Mouse (Mus musculus) G1E-ER4 (cell line): ENCODE measurements around the gene Tm6sf2. TPM values are rescaled to one million over a fixed set of nuclear protein-coding genes. Genes with fewer than 3 reads are reported as not detected.

Experiments
- GATA1 ChIP-seq: IDR thresholded peaks from one replicate; pipeline ENCODE4 v1.8.0; 2012; ENCODE audit warnings: low read length, inconsistent platforms
- polyA plus RNA-seq: library from polyadenylated mRNA; stranded (reverse); fragments of >175 nt; gene quantifications from 2 replicates; pipeline ENCODE4 v1.2.3, GENCODE M21; 2012

The Tm6sf2 gene
- polyA plus RNA-seq, 1 experiment: 0.08 TPM

DNA sequence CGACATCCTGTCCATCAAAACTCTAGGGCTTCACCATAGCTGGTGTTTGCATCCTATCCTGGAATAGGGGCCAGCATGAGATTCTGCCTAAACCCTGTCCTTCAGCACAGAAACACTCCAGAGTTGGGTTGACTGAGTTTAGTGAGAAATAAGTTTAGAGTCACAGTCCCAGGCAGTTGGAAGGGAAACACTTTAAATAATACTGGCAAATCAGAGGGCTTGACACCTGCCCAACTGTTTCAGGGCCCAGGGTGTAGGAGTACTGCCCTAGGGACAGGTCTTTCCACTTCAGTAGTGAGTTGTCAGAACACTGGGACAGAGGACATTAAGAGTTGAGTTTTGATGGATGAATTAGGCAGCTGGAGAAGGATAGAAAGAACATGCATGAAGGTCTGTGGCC lies 13.4 kb downstream of the Tm6sf2 start:
- no peak for TF ChIP-seq GATA1

- TF ChIP-seq GATA1: no peak
Measured at GRCm38 (mm10) chr8:70087237-70087636, 14.5 kb downstream of the Tm6sf2 start.

GRCm38 (mm10) chr8:70087836-70088650 lies 15.3 kb downstream of the Tm6sf2 start:
- no peak for TF ChIP-seq GATA1

- TF ChIP-seq GATA1: no peak
Measured at GRCm38 (mm10) chr8:70089296-70089960, 16.7 kb downstream of the Tm6sf2 start.

DNA sequence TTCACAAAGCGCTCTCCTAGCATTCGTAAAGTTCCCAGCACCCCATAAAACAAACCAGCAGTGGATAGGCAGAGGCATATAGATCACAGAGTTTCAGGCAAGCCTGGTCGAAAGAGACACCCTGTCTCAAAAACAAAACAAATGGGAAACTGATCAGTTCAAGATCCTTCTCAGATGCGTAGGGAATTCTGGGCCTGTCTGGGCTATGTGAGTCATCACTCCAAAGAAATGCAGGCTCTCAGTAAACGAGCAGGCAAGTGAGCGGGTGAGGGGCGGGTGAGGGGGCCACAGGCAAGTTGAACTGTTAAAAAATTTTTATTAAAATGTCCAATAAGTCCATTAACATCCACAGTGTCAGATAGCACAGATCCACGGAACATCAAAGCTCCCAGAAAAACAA lies 20.1 kb downstream of the Tm6sf2 start:
- no peak for TF ChIP-seq GATA1

GRCm38 (mm10) chr8:70099276-70099675 lies 26.6 kb downstream of the Tm6sf2 start:
- no peak for TF ChIP-seq GATA1

DNA sequence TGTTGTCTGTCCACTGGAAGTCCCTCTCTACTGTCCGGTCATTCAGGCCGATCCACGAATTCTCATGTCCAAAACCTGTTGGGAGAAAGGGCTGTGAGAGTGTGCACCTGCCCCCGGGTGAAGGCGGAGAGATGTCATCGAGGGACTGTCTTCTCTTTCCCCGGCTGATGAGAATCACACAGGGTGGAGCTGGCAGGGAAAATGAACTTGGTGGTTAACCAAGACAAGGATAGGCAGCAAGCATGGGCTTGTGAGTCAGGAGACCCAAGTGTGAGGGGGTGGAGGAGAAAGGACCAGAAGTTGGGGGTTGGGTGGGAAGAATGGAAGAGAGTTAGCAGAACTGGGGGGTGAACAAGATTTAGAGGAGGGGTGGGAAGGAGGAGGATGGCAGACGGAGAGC lies 27.5 kb downstream of the Tm6sf2 start:
- TF ChIP-seq GATA1: no peak

DNA sequence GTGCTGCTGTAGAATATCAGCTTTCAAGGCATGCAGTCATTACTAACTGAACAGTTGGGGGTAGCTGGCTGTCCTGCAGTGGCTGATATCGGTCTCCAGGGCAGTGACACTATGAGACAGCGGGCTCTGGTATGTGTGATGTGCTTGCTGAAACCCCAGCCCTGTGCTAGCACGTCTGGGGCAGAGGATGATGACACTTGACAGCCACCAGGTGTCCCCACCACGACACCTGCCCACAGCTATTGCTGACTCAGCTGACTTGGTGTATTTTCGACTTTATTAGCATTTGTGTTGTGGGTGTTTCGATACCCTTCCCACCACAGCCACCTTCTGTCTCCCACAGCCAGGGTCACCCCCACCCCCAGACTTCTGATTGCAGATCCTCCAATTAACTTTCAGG lies 31.8 kb downstream of the Tm6sf2 start:
- TF ChIP-seq GATA1: no peak

- no peak for TF ChIP-seq GATA1
Measured at GRCm38 (mm10) chr8:70104922-70105321, 32.2 kb downstream of the Tm6sf2 start.

DNA sequence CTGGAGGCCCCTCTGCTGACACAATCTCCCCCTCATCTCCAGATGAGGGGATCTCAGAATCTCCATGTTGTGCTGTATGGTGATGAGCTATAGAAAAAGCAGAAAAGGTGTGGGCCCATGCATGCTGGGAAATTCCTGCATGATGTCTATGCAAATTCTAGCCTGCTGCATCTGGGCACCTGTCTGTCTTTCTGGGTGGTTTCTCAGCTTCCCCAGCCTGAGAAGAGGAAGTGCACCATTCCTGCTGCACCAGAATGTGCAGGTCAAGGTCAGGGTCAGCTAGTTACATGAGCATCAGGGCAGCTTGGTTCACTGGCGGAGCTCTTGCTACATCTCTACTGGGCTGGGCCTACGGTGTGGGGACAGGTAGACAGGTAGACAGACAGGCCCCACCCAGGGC lies 37.7 kb downstream of the Tm6sf2 start:
- no peak for TF ChIP-seq GATA1

GRCm38 (mm10) chr8:70111192-70111795 lies 38.6 kb downstream of the Tm6sf2 start:
- TF ChIP-seq GATA1: no peak

DNA sequence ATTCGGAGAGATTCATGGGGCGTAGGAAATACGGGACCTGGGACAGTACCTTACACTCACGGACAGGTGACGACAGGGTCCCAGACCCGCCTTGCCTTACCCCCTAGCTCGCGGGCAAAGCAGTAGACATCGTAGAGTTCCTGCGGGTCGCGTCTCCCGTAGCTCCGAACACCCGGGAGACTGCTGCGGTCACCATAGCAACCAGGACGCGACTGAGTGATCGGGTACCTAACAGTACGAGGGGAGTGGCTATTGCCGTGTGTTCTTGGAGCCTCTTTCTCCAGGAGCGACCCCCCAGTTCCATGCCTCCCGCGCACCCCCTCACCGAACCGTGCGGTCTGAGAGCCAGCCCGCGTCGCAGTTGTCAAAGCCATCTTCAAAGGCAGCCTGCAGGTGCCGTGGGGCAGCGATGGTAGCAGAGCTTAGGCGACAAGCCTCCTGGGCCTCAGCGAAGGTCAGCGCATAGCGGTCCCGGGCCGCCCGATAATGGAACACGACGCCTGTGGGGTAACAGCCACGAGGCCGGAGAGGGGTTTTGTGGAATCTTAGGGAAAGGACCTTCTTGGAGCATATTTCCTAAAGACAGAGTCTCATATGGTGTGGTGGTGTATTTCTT lies 39.8 kb downstream of the Tm6sf2 start:
- TF ChIP-seq GATA1: no peak

- TF ChIP-seq GATA1: no peak
Measured at GRCm38 (mm10) chr8:70114488-70114887, 41.8 kb downstream of the Tm6sf2 start.

DNA sequence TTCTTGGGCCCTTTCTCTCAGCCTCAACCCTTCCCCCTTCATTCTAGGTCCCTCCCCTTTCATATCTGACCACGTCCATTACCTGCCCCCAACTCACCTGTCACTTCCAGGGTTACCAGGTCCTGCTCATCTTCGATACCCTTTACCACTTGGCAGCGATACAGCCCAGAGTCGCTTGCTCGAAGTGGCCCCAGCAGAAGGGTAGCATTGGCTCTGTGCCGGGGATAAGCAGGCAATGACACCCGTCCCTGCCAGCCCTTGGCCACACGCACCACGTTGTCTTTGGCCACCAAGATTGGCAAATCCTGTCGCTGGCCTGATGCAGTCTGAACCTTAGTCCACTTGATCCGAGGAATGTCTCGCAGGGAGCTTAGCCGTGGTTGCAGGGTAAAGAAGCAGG lies 42.2 kb downstream of the Tm6sf2 start:
- TF ChIP-seq GATA1: no peak

GRCm38 (mm10) chr8:70117611-70118010 lies 44.9 kb downstream of the Tm6sf2 start:
- no peak for TF ChIP-seq GATA1
